Mouse (Mus musculus) ZHBTc4 (cell line): ENCODE results near the gene Oaz2.

Source experiments
- DNase-seq: peaks from one replicate; pipeline ENCODE4 v3.0.0-alpha.2; 2011; ENCODE audit warnings: low read depth, low spot score

The Oaz2 gene

DNA sequence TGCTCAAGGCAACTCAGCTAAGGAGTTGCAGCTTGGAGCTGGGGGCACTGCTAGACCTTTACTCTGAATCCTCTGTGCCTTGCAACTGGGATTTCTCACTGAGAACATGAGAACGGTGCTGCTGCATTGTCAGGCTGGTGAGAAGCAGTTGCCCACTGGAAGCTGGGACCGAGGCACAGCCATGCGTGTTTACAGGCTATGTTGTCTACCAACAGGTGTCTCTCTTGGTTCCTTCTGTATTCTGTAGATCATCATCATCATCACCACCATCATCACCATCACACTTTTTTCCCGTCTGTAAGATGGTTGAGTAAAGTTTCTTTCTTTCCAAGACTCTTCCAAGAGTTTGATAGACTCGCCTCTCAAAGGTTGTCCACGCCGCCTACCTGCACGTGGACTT lies at the start of gene Oaz2:
TSS of gene Oaz2 (plus strand) at position 301 of the 400 bp plus-strand sequence.
- no peak for DNase-seq

DNA sequence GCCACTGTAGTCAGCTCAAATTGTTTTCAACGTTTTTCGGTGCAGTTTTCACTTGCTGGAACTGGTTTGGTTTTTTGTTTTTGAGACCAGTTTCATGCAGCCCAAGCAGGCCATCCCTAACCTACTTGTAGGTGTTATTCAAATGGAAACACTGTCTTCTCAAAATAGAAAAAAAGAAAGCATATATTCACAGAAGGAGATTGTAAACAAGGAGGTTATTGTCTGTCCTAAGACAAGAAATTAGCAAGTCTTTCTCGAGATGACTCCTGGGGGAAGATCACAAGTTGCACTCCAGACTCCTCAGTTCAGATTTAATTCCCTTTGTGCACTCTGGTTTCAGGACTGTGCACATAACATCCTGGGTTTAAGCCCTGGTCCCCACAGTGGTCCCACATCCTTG lies 48.5 kb upstream of the Oaz2 start:
- DNase-seq, result peak; percentile 82

DNA sequence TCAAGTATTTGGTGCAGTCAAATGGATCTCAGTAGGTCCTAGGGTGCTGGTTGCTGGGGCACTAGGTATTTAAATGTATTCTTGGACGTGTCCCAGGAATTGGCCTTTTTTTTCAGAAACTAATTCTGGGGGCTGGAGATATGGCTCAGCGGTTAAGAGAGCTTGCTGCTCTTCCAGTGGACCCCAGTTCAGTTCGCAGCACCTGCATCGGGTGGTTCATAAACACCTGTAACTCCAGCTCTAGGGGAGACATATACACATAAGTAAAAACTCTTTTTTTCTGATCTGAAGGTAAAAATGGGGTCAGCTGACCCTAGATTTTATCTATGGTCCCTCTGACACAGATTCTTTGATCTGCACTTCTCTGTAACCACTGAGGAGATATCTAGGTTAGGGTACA lies 46.6 kb upstream of the Oaz2 start:
- DNase-seq, result no peak

DNA sequence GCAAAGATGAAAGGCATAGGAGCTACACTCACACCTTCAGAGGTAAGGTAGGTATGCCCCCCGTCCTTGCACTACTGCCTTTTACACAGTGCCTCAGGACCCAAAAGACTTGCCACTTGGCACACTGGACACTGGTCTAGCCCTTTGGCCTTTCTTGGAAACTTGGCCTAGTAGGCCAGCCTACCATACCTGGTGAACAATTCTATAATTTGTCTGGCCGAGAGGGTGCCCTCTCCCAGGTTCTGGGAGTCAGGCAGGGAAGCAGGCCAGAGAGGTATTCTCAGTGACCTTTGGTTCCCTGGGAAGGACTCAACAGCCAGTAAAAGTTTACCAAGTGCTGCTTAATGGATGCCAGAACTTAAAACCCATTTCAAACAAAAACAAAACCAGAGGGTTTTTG lies 46.1 kb upstream of the Oaz2 start:
- no peak for DNase-seq

DNA sequence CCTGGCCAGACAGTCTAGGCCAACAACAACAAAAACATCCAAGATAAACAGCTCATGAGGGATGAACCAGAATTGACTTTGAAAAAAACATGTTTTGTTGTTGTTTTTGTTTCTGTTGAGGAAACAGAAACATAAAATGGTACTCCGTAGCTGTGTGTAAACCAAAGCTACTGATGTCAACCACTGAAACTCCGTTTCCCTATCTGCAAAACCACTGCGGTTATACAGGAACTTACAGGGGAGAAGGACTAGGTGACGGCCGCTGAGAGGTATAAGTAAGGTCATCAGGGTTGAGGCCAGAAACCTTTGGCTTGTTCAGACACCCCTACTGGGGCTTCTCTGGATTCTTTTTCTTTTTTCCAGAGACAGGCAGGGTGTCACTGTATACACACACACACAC lies 45.0 kb upstream of the Oaz2 start:
- DNase-seq, result no peak

DNA sequence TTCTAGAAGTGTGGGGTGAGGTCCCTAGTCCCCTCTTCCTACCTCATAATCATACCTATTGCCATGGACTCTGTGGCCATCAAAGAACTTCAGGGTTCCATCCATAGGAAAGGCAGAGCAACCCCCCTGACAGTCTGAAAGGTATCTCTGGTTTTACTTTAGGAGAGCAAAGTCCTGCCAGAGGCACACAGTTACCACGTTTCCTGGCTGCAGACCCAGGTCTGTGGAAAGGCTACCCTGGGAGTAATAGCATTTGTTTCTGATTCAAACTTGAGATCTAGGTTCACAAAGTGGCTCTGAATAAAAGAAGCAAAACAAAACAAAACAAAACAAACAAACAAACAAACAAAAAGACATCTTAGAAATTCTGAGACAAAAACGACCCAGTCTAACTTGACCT lies 43.5 kb upstream of the Oaz2 start:
- no peak for DNase-seq

DNA sequence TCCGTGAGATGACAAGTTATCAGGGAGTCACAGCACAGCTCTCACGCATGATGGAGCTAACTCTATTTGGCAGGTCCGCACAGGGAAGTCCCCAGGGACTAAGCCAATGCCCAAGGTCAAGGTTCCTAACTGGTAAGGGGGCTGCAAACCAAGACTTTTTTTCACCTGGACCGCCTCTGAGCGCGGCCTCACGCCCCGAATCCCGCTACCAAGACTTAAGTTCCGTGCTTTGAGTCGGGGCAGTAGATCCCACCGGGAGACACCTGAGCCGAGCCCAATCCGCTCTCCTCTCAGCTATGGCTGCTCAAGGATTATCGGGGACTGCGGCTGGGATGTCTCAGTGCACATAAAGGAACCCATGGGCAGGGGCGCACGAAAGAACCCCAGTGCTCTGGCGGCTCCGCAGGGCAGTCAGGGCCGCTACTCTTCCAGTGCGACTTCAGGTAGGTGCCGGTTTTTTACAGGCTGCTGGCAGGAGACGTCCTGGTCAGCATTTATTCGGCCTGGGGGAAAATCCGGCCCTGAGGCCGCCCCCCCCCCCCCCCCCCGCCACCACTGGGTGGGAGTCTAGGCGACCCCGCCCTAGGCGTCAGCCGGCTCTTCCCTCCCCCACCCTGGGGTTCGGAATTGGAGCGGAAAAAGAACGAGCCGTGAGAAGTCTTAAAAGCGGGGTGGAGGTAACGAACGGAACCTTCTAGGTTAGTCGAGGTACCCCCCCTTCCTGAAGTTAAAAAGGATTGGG lies 38.6 kb upstream of the Oaz2 start, which contains the start of gene Rbpms2:
TSS of gene Rbpms2 (plus strand) at position 624 of the 742 bp plus-strand sequence.
- DNase-seq, result peak; percentile 86

DNA sequence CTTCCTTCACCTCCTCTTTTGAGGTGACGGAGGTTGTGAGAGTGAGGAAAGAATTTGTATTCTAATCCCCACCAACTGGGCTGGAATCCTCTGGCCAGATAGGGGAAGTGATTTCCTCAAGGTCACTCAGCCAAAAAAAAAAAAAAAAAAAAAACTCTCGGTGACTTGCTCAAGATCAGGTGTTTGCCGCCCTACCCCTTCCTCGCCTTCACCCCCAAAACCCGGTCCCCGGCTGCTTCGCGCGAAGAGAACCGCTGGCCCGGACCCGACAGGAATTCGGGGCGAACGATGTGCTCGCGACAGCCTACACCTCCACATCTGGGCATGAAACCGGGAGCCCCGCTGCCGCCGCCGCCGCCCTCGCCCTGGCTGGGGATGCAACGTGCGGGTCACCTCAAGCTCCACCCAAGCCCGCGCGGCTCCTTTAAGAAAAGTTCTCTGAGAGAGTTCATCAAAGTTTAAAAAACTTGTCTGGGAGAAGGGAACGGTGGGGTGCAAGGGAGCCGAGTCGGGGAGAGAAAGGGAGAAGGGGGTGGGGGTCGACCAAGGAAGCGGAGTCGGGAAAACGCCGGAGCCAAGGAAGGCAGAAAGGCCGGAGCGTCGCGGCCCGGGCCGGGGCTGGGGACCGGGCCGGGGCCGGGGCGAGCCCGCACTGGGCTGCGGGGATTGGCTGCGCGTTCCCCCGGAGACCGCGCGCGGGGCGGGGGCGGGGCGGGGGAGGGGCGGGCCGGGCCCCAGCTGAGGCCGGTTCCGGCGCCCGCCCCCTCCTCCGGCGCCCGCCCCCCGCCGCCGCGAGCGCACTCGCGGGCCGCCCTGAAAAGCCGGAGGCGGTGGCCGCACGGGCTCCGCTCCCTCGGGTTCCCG lies 37.8 kb upstream of the Oaz2 start:
- peak; percentile 86 for DNase-seq

DNA sequence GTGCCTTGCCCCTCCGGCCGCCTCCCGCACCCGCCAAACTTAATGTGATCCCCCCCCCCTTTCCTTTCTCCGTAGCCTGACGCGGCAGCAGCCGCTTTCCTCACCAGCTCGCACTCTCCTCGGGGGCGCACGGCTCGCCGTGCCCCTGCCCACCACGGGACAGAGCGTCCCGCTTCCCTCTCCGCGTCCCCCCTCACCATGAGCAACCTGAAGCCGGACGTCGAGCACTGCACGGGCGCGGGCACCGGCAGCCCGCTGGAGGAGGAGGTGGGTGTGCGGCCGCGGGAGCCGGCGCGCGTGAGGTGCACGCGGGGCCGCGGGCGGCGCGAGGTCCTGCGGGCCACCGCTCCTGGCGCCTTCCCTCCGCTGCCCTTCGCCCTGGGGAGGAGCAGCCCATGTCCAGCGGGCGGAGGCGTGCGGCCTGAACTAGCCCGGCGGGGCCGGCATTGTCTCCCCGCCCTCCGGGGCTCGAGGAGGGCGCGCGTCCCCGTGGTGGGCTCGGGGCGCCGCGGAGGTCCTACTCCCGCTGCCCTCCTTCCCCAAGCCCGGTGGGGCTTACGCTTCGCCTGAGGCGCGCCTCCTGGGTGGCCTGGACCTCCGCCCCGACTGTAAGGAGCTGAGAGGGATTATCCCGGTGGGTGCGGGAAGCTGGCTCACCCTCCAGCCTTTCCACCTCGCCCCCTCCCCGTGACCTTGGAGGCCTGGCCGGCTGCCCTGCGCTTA lies 37.0 kb upstream of the Oaz2 start:
- peak; percentile 54 for DNase-seq

DNA sequence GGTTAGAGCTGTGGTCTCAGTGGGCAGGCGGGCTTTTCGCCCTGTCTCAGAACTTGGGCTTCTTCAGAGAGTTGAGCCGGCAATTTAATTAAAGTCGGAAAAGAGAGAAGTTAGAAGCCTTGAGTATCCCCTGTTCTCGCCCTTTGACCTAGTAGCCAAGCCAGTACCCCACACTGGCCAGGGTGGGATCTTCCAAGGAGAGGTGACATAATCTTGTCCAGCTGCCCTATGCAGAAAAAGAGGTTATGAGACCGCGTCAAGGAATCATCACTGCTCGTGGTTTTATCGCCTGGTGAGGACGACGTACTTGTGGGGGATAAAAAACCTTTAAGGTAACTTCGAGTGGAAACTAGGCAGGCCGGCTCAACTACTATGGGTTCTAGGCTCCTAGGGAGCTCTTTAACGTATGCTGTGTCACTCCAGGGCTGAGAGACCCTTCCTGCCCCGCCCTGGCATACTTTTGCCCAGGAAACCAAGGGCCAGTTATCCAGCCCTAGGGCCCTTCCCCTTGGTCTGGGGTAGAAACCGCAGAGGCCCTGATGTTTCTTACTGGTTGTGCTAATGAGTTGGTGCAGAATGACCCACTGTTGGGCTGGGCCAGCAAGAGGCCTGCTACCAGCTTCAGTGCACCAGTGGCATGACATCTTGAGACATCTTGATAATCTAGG lies 36.3 kb upstream of the Oaz2 start:
- no peak for DNase-seq

DNA sequence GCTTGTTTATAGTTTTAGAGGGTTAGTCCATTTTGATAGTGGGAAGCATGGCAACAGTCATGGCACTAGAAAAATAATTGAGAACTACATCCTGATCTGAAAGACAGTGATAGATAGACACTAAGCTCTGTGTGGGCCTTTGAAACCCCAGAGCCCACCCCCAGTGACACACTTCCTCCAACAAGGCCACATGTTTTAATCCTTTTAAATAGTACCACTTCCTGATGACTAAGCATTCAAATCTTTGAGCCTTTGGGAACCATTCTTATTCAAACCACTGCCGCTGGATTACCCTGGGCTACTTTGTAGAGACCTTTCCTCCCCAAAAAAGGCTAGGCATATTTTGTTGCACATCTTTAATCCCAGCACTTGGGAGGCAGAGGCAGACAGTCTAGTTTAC lies 32.0 kb upstream of the Oaz2 start:
- peak; percentile 66 for DNase-seq

DNA sequence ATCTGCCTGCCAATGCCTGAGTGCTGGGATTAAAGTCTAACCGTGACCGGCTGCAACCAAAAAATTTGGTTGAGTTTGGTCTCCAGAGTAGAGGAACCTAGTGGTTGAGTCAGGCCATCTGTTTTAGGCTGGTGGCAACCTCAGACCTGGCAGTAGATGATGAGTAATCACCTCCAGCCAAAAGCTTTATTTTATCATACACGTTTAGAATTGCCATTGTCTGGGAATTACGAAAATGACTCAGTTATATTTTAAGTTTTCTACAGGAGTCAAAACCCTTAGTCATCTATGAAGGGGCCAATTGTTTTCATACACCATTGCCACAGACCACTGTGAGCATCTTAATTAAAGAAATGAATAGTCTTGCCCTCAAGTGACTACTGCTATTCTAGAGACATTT lies 30.9 kb upstream of the Oaz2 start:
- no peak for DNase-seq

DNA sequence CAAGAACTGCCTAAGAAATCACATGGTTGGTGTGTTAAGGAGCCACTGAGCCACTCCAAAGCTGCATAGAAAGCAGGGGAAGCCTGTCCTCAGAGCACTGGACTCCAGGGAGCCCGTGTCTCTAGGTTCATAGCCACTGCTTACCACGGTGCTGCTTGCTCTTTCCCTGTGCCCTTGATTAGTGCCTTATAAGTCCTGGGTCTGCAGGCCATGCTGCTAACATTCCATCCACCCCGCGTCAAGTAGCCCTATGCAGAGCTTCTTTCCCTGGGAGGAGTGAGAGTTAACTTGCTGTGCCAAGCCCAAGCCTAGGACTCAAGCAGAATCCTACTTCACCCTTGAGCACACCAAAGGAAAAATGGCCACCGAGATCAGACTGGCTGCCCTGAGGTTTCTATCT lies 28.7 kb upstream of the Oaz2 start:
- DNase-seq, result no peak

DNA sequence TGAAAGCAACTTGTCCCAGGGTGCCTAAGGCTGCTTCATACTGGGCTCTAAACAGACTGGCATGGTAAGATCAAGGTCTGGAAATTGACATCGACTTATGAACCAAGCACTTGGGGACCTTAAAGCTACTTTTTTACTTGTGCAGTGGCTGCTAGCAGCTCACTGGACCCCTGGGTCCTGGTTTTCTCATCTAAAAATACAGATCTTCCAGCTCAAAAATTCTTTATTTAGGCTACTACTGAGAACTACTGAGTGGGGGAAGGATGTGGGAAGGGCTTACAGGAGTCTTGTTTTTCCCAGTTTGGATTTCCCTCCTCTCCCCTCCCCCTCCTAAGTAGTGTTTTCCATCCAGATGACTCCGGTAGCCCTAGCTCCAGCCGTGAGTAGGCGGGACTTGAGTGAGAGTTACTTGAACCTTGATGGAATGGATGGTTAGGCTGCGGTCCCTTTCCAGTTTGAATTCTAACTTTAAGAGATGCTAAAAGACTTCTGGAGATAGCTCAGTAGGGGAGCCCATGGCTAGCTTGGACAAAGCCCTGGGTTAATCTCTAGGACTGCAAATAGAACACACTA lies 26.9 kb upstream of the Oaz2 start:
- DNase-seq, result peak; percentile 97

DNA sequence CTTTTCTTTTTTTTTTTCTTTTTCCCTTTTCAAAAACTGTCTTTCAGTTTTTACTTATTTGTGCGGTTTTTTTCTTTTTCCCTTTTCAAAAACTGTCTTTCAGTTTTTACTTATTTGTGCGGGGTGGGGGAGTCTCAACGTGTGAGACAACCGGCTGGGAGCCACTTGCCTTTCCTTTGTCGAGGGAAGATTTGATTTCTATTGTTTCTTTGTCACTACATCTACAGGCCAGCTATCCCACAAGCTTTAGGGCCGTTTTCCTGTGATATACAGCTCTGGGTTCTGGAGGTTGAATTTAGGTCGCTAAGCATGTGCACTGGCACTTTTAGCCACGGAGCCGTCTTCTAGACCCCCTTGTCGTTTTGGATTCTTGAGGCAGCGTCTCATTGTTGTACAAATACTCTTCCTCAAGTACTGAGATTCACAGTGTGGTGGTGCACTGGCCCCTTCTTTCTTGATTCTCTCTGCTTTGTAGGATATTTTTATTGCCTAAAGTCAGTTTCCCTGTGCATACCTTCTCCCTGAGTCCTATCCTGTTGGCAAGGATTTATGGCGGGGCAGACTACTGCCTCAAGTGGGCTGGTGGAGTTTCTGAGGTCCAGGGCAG lies 26.3 kb upstream of the Oaz2 start:
- peak; percentile 69 for DNase-seq

DNA sequence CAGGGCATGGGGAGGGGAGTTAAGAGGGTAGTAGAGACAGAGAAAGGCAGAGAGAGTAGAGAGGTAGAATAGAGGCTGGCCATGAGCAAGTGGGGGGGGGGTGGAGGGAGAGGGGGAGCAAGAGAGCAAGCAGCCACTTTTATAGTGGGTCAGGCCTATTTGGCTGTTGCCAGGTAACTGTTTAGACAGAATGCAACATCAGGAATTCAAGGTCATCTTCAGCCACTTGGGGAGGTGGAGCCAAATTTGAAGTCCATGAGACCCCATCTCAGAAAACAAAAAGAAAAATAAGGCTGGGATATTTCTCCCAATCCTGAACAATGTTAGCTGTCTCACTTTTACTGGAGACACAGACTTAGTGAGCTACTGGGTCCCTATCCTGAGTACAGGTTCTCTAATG lies 25.3 kb upstream of the Oaz2 start:
- no peak for DNase-seq

DNA sequence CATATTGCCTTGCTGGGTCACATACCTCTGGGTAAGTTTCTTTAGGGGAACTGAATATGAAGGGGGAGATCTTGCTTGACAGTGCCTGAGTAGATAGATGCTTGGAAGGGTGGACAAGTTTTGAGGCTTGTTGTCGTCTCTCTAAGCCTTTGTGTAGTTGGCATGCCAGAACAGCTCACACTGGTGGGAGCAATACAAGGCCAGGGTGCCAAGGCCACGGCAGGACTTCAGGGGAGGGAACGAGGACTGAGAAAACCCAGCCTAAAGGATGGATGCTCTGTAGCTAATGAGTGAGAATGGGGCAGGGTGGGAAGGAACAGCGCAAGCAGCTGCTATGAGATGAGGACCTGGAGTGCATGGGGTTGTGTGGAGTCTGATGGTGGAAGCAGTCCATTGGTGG lies 22.8 kb upstream of the Oaz2 start:
- no peak for DNase-seq

DNA sequence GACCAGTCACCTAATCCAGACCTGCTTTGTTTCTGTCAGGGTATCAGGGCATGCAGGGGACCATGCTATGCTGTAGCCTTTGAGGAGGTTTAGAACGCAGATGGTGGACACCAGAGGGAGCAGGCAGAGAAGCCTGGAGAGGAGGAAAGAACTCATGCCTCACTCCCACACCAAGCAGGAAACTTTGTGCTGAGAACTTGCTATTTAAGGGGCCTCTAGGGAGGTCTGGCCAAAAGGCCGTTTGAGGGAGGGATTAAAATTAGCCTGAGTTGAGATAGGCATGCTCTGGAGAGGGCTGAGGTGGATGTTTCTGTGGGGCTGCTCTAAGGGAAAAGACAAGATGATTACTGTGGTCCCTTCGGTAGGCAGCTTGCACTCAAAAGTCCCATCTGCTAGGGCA lies 21.8 kb upstream of the Oaz2 start:
- no peak for DNase-seq

DNA sequence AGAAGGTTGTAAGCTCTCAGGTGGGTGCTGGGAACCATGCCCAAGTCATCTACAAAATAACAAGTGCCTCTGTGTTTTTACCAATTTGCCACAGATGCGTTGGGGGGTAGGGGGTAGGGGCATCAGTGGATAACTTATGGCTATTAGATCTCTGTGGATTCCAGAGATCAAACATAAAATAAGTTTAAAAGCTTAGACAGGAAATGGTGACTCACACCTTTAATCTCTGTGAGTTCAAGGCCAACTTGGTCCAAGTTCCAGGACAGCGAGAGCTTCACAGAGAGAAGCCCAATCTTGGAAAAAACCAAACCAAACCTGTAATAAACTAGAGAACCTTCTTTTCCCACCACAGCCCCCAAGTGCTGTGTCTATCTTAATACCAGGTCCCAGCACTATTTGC lies 21.0 kb upstream of the Oaz2 start:
- DNase-seq, result no peak

DNA sequence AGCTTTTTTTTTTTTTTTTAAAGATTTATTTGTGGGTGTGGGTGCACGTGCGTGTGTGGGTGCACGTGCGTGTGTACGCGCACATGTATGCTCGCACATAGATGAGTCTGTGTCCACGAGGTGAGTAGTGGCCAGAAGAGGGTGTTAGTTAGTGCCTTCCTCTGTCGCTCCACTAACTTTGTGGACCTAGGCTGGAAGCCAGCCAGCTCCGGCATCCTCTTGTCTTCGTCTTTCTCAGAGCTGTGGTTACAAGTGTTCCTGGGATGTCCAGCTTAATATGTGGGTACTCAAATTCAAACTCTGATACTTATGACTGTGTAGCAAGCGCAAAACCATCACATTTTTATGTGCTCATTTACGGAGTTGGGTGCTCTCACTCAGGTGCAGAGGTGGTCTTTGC lies 19.1 kb upstream of the Oaz2 start:
- no peak for DNase-seq

DNA sequence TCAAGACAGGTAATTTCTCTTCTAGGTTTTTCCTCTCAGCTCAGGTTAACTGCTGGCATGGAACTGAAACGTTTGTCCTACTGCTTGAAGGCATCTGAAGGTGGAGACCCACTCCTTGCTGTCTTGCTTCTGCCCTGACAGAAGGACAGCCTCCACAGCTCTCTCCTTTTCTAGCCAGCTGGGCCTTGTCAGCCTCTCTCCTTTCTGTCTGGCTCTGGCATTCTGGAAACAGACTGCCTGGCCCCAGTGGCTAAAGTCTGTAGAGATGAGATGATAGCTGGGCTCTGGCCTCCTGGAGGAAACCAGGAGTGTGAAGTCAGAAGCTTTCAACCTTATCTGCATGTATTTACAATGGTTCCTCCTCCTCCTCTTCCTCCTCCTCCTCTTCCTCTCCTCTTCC lies 17.8 kb upstream of the Oaz2 start:
- DNase-seq, result no peak
